Mouse (Mus musculus): ENCODE measurements around the gene Baiap3. TPM values are rescaled to one million over a fixed set of nuclear protein-coding genes. Genes with fewer than 3 reads are reported as not detected.

The Baiap3 gene
- polyA plus RNA-seq, 1 experiment, result 5.4 TPM

DNA sequence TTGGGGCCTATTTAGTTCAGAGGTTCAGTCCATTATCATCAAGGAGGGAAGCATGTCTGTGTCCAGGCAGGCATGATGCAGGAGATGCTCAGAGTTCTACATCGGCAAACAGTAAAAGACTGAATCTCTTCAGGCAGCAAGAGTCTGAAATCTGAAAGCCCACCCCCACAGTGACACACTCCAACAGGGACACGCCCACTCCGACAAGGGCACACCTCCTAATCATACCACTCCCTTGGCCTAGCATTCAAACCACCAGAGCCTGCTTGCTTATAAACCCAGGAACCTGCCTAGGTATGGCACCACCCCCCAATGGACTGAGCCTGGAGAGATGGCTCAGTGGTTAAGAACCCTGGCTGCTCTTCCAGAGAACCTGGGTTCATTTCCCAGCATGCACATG is 40.7 kb downstream of the Baiap3 start:
- Histone ChIP-seq H3K27ac (ENCODE audit: insufficient read depth, low read length) (no peak overlapping the region), H3K4me1 (ENCODE audit: control insufficient read depth, insufficient read depth, low read length) (no peaks in the 10 kb centered on the region), H3K4me3 (ENCODE audit: insufficient read depth, low read length) (no peak overlapping the region)
- TF ChIP-seq POLR2A (IDR thresholded peaks at IDR 0.05; ENCODE audit: extremely low read depth, insufficient read depth, low read length), result no peak
- TF ChIP-seq CTCF (IDR thresholded peaks at IDR 0.05; ENCODE audit: extremely low read depth, insufficient read depth, low read length), result no peak

GRCm38 (mm10) chr17:25211705-25212104 is 44.5 kb downstream of the Baiap3 start:
- no peaks in the 10 kb centered on the region for H3K4me1 ChIP-seq (ENCODE audit: control insufficient read depth, insufficient read depth, low read length)
- H3K27ac ChIP-seq (ENCODE audit: insufficient read depth, low read length), result no peak overlapping the region
- TF ChIP-seq CTCF (IDR thresholded peaks at IDR 0.05; ENCODE audit: extremely low read depth, insufficient read depth, low read length), result no peak
- no peak for TF ChIP-seq POLR2A (IDR thresholded peaks at IDR 0.05; ENCODE audit: extremely low read depth, insufficient read depth, low read length)
- no peak overlapping the region for H3K4me3 ChIP-seq (ENCODE audit: insufficient read depth, low read length)

- Histone ChIP-seq H3K27ac (ENCODE audit: insufficient read depth, low read length) (peak overlapping the region; percentile 8; the same call in 1 of the 2 replicates), H3K4me1 (ENCODE audit: control insufficient read depth, insufficient read depth, low read length) (no peaks in the 10 kb centered on the region), H3K4me3 (ENCODE audit: insufficient read depth, low read length) (no peak overlapping the region)
- TF ChIP-seq CTCF (IDR thresholded peaks at IDR 0.05; ENCODE audit: extremely low read depth, insufficient read depth, low read length) (no peak), POLR2A (IDR thresholded peaks at IDR 0.05; ENCODE audit: extremely low read depth, insufficient read depth, low read length) (no peak)
Observed at GRCm38 (mm10) chr17:25210680-25211466, 45.3 kb downstream of the Baiap3 start.

DNA sequence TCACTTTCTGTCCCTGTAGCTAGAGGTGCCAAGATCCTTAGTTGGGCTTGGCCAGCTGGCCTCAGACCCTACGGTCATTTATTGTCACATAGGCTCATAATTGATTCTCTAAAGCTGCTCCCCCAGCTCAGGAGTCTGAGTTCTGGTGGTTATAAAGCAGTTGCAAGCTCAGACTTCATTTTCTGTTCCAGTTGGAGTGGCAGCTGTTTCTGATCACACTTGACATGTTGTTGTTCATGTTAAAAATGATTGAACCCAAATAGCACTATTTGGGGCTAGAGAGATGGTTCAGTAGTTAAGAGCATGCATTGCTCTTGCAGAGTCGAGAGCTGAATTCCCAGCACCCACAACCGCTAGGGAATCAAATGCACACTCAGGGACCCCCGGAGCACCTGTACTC is 46.2 kb downstream of the Baiap3 start:
- TF ChIP-seq CTCF (IDR thresholded peaks at IDR 0.05; ENCODE audit: extremely low read depth, insufficient read depth, low read length) (no peak), POLR2A (IDR thresholded peaks at IDR 0.05; ENCODE audit: extremely low read depth, insufficient read depth, low read length) (no peak)
- Histone ChIP-seq H3K4me3 (ENCODE audit: insufficient read depth, low read length) (no peak overlapping the region), H3K4me1 (ENCODE audit: control insufficient read depth, insufficient read depth, low read length) (no peaks in the 10 kb centered on the region), H3K27ac (ENCODE audit: insufficient read depth, low read length) (no peak overlapping the region)

GRCm38 (mm10) chr17:25202401-25202800 is 53.8 kb downstream of the Baiap3 start:
- Histone ChIP-seq H3K27ac (ENCODE audit: insufficient read depth, low read length) (no peak overlapping the region), H3K4me3 (ENCODE audit: insufficient read depth, low read length) (no peak overlapping the region), H3K4me1 (ENCODE audit: control insufficient read depth, insufficient read depth, low read length) (no peaks in the 10 kb centered on the region)
- TF ChIP-seq POLR2A (IDR thresholded peaks at IDR 0.05; ENCODE audit: extremely low read depth, insufficient read depth, low read length), result no peak
- no peak for TF ChIP-seq CTCF (IDR thresholded peaks at IDR 0.05; ENCODE audit: extremely low read depth, insufficient read depth, low read length)

Other genes with a start within 250 kb of the Baiap3 start
- gene Cramp1l, start 240.6 kb downstream of the Baiap3 start, polyA plus RNA-seq (2012; rRNA removed), result 22.0 and 23.1 TPM in 2 replicates
- 22.2 and 22.7 TPM in 2 replicates for gene Ift140, start 240.3 kb downstream of the Baiap3 start, polyA plus RNA-seq (2012; rRNA removed)
- 17.8 and 19.4 TPM in 2 replicates for gene Tmem204, start 172.8 kb downstream of the Baiap3 start, polyA plus RNA-seq (2012; rRNA removed)
- 18.5 and 24.8 TPM in 2 replicates for gene Telo2, start 140.4 kb downstream of the Baiap3 start, polyA plus RNA-seq (2012; rRNA removed)
- 0.19 and 0.34 TPM in 2 replicates for gene Ptx4, start 135.6 kb downstream of the Baiap3 start, polyA plus RNA-seq (2012; rRNA removed)
- gene Clcn7, start 123.0 kb downstream of the Baiap3 start, polyA plus RNA-seq (2012; rRNA removed), result 45.6 and 47.0 TPM in 2 replicates
- gene Ccdc154, start 93.9 kb downstream of the Baiap3 start, polyA plus RNA-seq (2012; rRNA removed), result not detected in 2 replicates
- not detected in 2 replicates for gene Gm38655, start 80.9 kb downstream of the Baiap3 start, polyA plus RNA-seq (2012; rRNA removed)
- 22.9 and 23.9 TPM in 2 replicates for gene BC003965, start 71.8 kb downstream of the Baiap3 start, polyA plus RNA-seq (2012; rRNA removed)
- gene Unkl, start 68.0 kb downstream of the Baiap3 start, polyA plus RNA-seq (2012; rRNA removed), result 37.6 and 42.9 TPM in 2 replicates
- 121 and 126 TPM in 2 replicates for gene Gnptg, start 16.2 kb downstream of the Baiap3 start, polyA plus RNA-seq (2012; rRNA removed)
- gene Tsr3, start 16.2 kb downstream of the Baiap3 start, polyA plus RNA-seq (2012; rRNA removed), result 35.3 and 35.6 TPM in 2 replicates
- 257 and 264 TPM in 2 replicates for gene Ube2i, start 18.3 kb upstream of the Baiap3 start, polyA plus RNA-seq (2012; rRNA removed)
- not detected in 2 replicates for gene Prss34, start 42.0 kb upstream of the Baiap3 start, polyA plus RNA-seq (2012; rRNA removed)
- not detected in 2 replicates for gene Prss28, start 52.3 kb upstream of the Baiap3 start, polyA plus RNA-seq (2012; rRNA removed)
- not detected in 2 replicates for gene Prss29, start 62.3 kb upstream of the Baiap3 start, polyA plus RNA-seq (2012; rRNA removed)
- gene Tpsab1, start 89.2 kb upstream of the Baiap3 start, polyA plus RNA-seq (2012; rRNA removed), result 0.06 TPM in 1 of 2 replicates, not detected in the other
- 0.13 and 0.76 TPM in 2 replicates for gene Tpsb2, start 109.9 kb upstream of the Baiap3 start, polyA plus RNA-seq (2012; rRNA removed)
- not detected in 2 replicates for gene Tpsg1, start 112.9 kb upstream of the Baiap3 start, polyA plus RNA-seq (2012; rRNA removed)
- 39.6 and 49.8 TPM in 2 replicates for gene Cacna1h, start 177.4 kb upstream of the Baiap3 start, polyA plus RNA-seq (2012; rRNA removed)
- gene Tekt4, start 198.3 kb upstream of the Baiap3 start, polyA plus RNA-seq (2012; rRNA removed), result 0.85 and 1.1 TPM in 2 replicates
- gene Sstr5, start 240.9 kb upstream of the Baiap3 start, polyA plus RNA-seq (2012; rRNA removed), result 0.10 and 0.11 TPM in 2 replicates